Mouse (Mus musculus) ES-E14 (cell line): Measurements from ENCODE around the gene Vmn1r143.
"Not testable (repeated sequence)": the region's sequence is repeated elsewhere in the genome, so short reads cannot be mapped to it uniquely, and the experiment has no call there.

Experiments used
- HCFC1 ChIP-seq: IDR thresholded peaks from 2 replicates; pipeline ENCODE4 v1.6.1; 2012; ENCODE audit warnings: low read length, inconsistent platforms, borderline replicate concordance; ENCODE audit not compliant: insufficient read depth
- ZNF384 ChIP-seq: IDR thresholded peaks from 2 replicates; pipeline ENCODE4 v1.6.1; 2012; ENCODE audit warnings: low read depth, low read length, inconsistent platforms

DNA sequence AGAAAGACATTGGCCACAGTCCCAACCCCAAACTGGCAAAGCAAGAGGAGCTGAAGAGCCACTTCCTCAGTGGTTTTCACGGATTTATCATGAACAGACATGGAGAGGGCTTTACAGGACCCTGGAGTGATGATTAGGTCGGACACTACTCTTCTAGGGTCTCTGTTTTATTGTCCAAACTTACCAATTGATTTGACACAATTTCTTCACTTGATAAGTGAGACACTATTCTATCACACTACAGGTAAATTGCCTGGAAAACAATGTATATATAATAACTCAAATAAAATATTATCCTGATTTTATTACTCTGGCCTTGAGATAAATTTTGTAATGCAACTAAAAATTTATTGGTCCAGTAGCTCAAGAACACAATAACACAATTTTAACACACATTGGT is 40.2 kb downstream of the Vmn1r143 start, which contains the start of gene Gm8453:
- not testable (repeated sequence) for TF ChIP-seq ZNF384, HCFC1
